In genomic region chr11:75769206-75769605, GRCm38 (mm10) we compare ENCODE assay signal across 8 mouse cellular contexts. TPM values are rescaled to one million over a fixed set of nuclear protein-coding genes. Genes with fewer than 3 reads are reported as not detected.
DNase-seq lines count a peak whose midpoint lies in the region; ATAC-seq lines count a peak whose summit lies in the region.

No protein-coding gene starts in this region.

- H3K9me3 ChIP-seq in intestine, embryonic 14.5 days (ENCODE audit: control insufficient read depth, low read length) = no peaks in the 10 kb centered on the region

- 2% methylated on average over 23 of the region's 23 CpGs for WGBS in intestine, embryonic 14.5 days

- DNase-seq in adrenal gland, adult 18-20 months (ENCODE audit: low spot score in 2 of 2) = peak; percentile 82 to 86
- peak; percentile 92 for DNase-seq in embryo, embryonic 10.5 days (ENCODE audit: low spot score)
- DNase-seq in gastrocnemius, postnatal 14 days = peak; percentile 89
- peak; percentile 96 for DNase-seq in intestine, embryonic 14.5 days (ENCODE audit: low spot score)
- DNase-seq in left cerebral cortex, postnatal 10 days (ENCODE audit: extremely low spot score in 1 of 2, low spot score in 2 of 2) = peak; percentile 68 to 90
- peak; percentile 71 for DNase-seq in right cerebral cortex, postnatal 14 days
- peak; percentile 76 for DNase-seq in urinary bladder, postnatal 25 days (ENCODE audit: low spot score)

- 0 out of 2 replicates have a peak, but pooled peaks cover 7% of the 10 kb centered on the region for H3K4me1 ChIP-seq in intestine, embryonic 14.5 days (replicated peaks; ENCODE audit: control insufficient read depth, insufficient read depth, low read length)

- H3K36me3 ChIP-seq in intestine, embryonic 14.5 days (ENCODE audit: control insufficient read depth, insufficient read depth, low read length) = peaks cover 34% of the 10 kb centered on the region

- peak overlapping the region; percentile 17 for H3K4me3 ChIP-seq in intestine, embryonic 14.5 days (ENCODE audit: low read depth, low read length)

- no peak overlapping the region for H3K9ac ChIP-seq in intestine, embryonic 14.5 days (ENCODE audit: low read length)

- intact Hi-C loops in gastrocnemius, postnatal 14 days (cut with DNase I; ENCODE audit: low total_unique reads) = no loop called here
- intact Hi-C loops in left cerebral cortex, postnatal 10 days (cut with DNase I) = no loop called here

- no peaks in the 10 kb centered on the region for H3K27me3 ChIP-seq in intestine, embryonic 14.5 days (replicated peaks; ENCODE audit: control insufficient read depth, insufficient read depth, low read length)

- peak overlapping the region; percentile 43; the same call in 1 of the 2 replicates for H3K27ac ChIP-seq in intestine, embryonic 14.5 days (ENCODE audit: low read depth)

- peak overlapping the region; percentile 45 for H3K4me2 ChIP-seq in intestine, embryonic 14.5 days (ENCODE audit: low read length)

- ATAC-seq in intestine, embryonic 14.5 days (replicated peaks; ENCODE audit: low FRiP score, low TSS enrichment, low read depth) = peak; percentile 90
- ATAC-seq in megakaryocyte-erythroid progenitor cell, adult 5-6 weeks (replicated peaks; ENCODE audit: low FRiP score, low TSS enrichment, poor library complexity, severe bottlenecking) = peak; percentile 92

RNA-seq across cellular contexts. Expression of gene Doc2b, which starts 26.6 kb away (rescaled TPM):
- 10 to 100 TPM; 11.7 to 12.1 TPM for total RNA-seq in adrenal gland, adult 18-20 months (2021)
- 1 to 10 TPM in 1 of 2 experiments, under 1 TPM in 1; 0.53 to 1.8 TPM for total RNA-seq in gastrocnemius, postnatal 14 days (2021)
- polyA plus RNA-seq in intestine, embryonic 14.5 days (2014; fragmentation: Nextera tagmentation; extraction: Ambion mirVana) = 2.2 and 2.6 TPM in 2 replicates
- 10 to 100 TPM; 46.9 to 47.8 TPM for total RNA-seq in left cerebral cortex, postnatal 10 days (2021)
- not detected in 2 replicates for total RNA-seq in megakaryocyte-erythroid progenitor cell, adult 5-6 weeks (2014; fragmentation: Nextera tagmentation)
- not detected in 2 replicates for total RNA-seq in megakaryocyte-erythroid progenitor cell, adult 5-6 weeks (2017)

RNA-seq across cellular contexts. Expression of gene Ywhae, which starts 36.5 kb away (rescaled TPM):
- total RNA-seq in adrenal gland, adult 18-20 months (2021) = 100 to 1,000 TPM; 639 to 647 TPM
- 100 to 1,000 TPM; 633 to 674 TPM for total RNA-seq in gastrocnemius, postnatal 14 days (2021)
- polyA plus RNA-seq in intestine, embryonic 14.5 days (2014; fragmentation: Nextera tagmentation; extraction: Ambion mirVana) = 888 and 941 TPM in 2 replicates
- total RNA-seq in left cerebral cortex, postnatal 10 days (2021) = 1,000 to 10,000 TPM; 1,585 to 1,598 TPM
- total RNA-seq in megakaryocyte-erythroid progenitor cell, adult 5-6 weeks (2014; fragmentation: Nextera tagmentation) = 346 and 395 TPM in 2 replicates
- 314 and 400 TPM in 2 replicates for total RNA-seq in megakaryocyte-erythroid progenitor cell, adult 5-6 weeks (2017)

Comparison
In these comparisons a context has a peak if more than half of its experiments do, and no peak if none do; other contexts are left out.
1. Peak in every context shown above with its lines: DNase-seq, ATAC-seq, H3K4me3 ChIP-seq and H3K27ac ChIP-seq.
2. RNA of gene Doc2b, which starts 26.6 kb away (total RNA-seq): 46.9 to 47.8 TPM in left cerebral cortex, postnatal 10 days and 11.7 to 12.1 TPM in adrenal gland, adult 18-20 months; 0.53 to 1.8 TPM in gastrocnemius, postnatal 14 days and not detected in megakaryocyte-erythroid progenitor cell, adult 5-6 weeks; every median in the first group is over 4 times any median in the second.